Mouse (Mus musculus): ENCODE results near the gene Jakmip3.

DNA sequence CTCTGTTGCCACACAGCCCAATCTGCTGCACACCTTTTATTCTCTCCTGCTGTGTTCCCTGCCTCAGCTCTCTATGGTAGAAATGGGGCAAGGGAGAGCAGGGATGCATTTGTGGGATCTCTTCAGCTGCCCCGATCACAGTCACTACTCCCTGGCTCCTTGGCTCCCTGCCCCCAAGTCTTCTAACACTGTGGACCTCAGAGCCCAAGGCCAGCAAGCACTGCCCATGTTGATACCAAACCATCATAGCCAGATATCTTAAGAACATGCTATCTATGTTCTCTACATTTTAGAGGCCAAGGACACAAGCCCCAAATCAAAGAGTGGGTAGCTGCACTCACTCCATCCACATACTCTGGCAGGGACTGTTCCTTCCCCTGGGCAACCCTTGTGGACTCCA lies 80.8 kb downstream of the Jakmip3 start:
- no peak for TF ChIP-seq CTCF (IDR thresholded peaks at IDR 0.05; ENCODE audit: control insufficient read depth, insufficient read depth, low read length)
- no peak for TF ChIP-seq POLR2A (IDR thresholded peaks at IDR 0.05; ENCODE audit: borderline replicate concordance, control insufficient read depth, low read depth, low read length)

All from bone marrow, adult 2 months (tissue).